Mouse (Mus musculus): ENCODE measurements around the gene Trim34a. TPM values are rescaled to one million over a fixed set of nuclear protein-coding genes. Genes with fewer than 3 reads are reported as not detected.

Gene Trim34a
- total RNA-seq, 2 experiments from 2014 or later, result 1.1 to 1.2 TPM

Other genes starting within 250 kb of the Trim34a start
- not detected for gene Olfr638, start 245.7 kb upstream of the Trim34a start, total RNA-seq (2021)
- gene Olfr639, start 227.2 kb upstream of the Trim34a start, total RNA-seq (2021), result under 1 TPM in 1 of 2 experiments, not detected in 1; 0.05 TPM
- not detected for gene Olfr640, start 218.9 kb upstream of the Trim34a start, total RNA-seq (2021)
- not detected for gene Olfr641, start 209.0 kb upstream of the Trim34a start, total RNA-seq (2021)
- not detected for gene Olfr642, start 191.8 kb upstream of the Trim34a start, total RNA-seq (2021)
- gene 4930516K23Rik, start 183.0 kb upstream of the Trim34a start, total RNA-seq (2021), result not detected
- gene Olfr644, start 172.6 kb upstream of the Trim34a start, total RNA-seq (2021), result not detected
- gene Olfr645, start 159.0 kb upstream of the Trim34a start, total RNA-seq (2021), result not detected
- gene Olfr646, start 139.6 kb upstream of the Trim34a start, total RNA-seq (2021), result not detected
- gene Ubqln5, start 114.6 kb upstream of the Trim34a start, total RNA-seq (2021), result not detected
- gene Olfr643, start 107.1 kb upstream of the Trim34a start, total RNA-seq (2021), result not detected
- gene Ubqln3, start 101.2 kb upstream of the Trim34a start, total RNA-seq (2021), result not detected
- gene Ubqlnl, start 93.9 kb upstream of the Trim34a start, total RNA-seq (2021), result not detected
- gene Olfm5, start 79.6 kb upstream of the Trim34a start, total RNA-seq (2021), result not detected
- gene Olfr648, start 61.1 kb upstream of the Trim34a start, total RNA-seq (2021), result not detected
- gene Olfr649, start 48.5 kb upstream of the Trim34a start, total RNA-seq (2021), result not detected
- gene Trim6, start 25.7 kb upstream of the Trim34a start, total RNA-seq (2021), result under 1 TPM in 1 of 2 experiments, not detected in 1; 0.09 TPM
- under 1 TPM; 0.57 to 0.59 TPM for gene Trim5, start 43.6 kb downstream of the Trim34a start, total RNA-seq (2021)
- gene Trim12a, start 71.0 kb downstream of the Trim34a start, total RNA-seq (2021), result 1 to 10 TPM; 3.4 to 3.6 TPM
- not detected for gene Trim34b, start 85.0 kb downstream of the Trim34a start, total RNA-seq (2021)
- 1 to 10 TPM; 2.4 to 2.8 TPM for gene Trim12c, start 108.9 kb downstream of the Trim34a start, total RNA-seq (2021)
- gene Trim30b, start 125.4 kb downstream of the Trim34a start, total RNA-seq (2021), result not detected
- gene Trim30c, start 156.4 kb downstream of the Trim34a start, total RNA-seq (2021), result not detected
- gene Trim30a, start 220.7 kb downstream of the Trim34a start, total RNA-seq (2021), result under 1 TPM; 0.53 to 1.00 TPM